Mouse (Mus musculus): ENCODE results near the gene Pmis2. TPM values are rescaled to one million over a fixed set of nuclear protein-coding genes. Genes with fewer than 3 reads are reported as not detected.

Pmis2 gene
- polyA plus RNA-seq, 1 experiment from 2014 or later: not detected

GRCm38 (mm10) chr7:30649591-30650540 is 21.5 kb downstream of the Pmis2 start, which contains the start of gene Rbm42:
Gene Rbm42, minus strand, starts transcription at chr7:30650317.
- Histone ChIP-seq H3K4me3 (ENCODE audit: low read depth, low read length) (peak within 1 kb of the TSS; percentile 84), H3K4me1 (ENCODE audit: control insufficient read depth, insufficient read depth, low read length) (no peaks in the 10 kb centered on the region), H3K36me3 (ENCODE audit: control insufficient read depth, insufficient read depth, low read length) (peaks cover 14% of the 10 kb centered on the region), H3K9me3 (ENCODE audit: control insufficient read depth, low read length) (no peaks in the 10 kb centered on the region), H3K4me2 (ENCODE audit: low read depth) (peak within 1 kb of the TSS; percentile 91), H3K9ac (ENCODE audit: low read length) (peak within 1 kb of the TSS; percentile 91), H3K27ac (ENCODE audit: low read depth, low read length) (no peak within 1 kb of the TSS), H3K27me3 (ENCODE audit: control insufficient read depth, insufficient read depth, low read length) (no peaks in the 10 kb centered on the region)
- DNase-seq (ENCODE audit: low spot score): peak; percentile 98
- 2% methylated on average over 59 of the region's 59 CpGs for WGBS
- ATAC-seq (ENCODE audit: insufficient read depth, low FRiP score, low TSS enrichment): peak; percentile 99

GRCm38 (mm10) chr7:30639083-30639482 is 32.3 kb downstream of the Pmis2 start:
- H3K27ac ChIP-seq (ENCODE audit: low read depth, low read length): no peak overlapping the region
- DNase-seq (ENCODE audit: low spot score) (no peak), ATAC-seq (ENCODE audit: insufficient read depth, low FRiP score, low TSS enrichment) (no peak)
- no peaks in the 10 kb centered on the region for H3K4me1 ChIP-seq (ENCODE audit: control insufficient read depth, insufficient read depth, low read length)
- no peak overlapping the region for H3K4me2 ChIP-seq (ENCODE audit: low read depth)
- no peaks in the 10 kb centered on the region for H3K9me3 ChIP-seq (ENCODE audit: control insufficient read depth, low read length)
- peaks cover 24% of the 10 kb centered on the region for H3K27me3 ChIP-seq (ENCODE audit: control insufficient read depth, insufficient read depth, low read length)
- no peak overlapping the region for H3K4me3 ChIP-seq (ENCODE audit: low read depth, low read length)
- peaks cover 7% of the 10 kb centered on the region; the same call in 1 of the 2 replicates for H3K36me3 ChIP-seq (ENCODE audit: control insufficient read depth, insufficient read depth, low read length)
- no peak overlapping the region for H3K9ac ChIP-seq (ENCODE audit: low read length)
- WGBS: 22% methylated on average over 4 of the region's 4 CpGs

GRCm38 (mm10) chr7:30636395-30636794 is 35.0 kb downstream of the Pmis2 start:
- H3K36me3 ChIP-seq (ENCODE audit: control insufficient read depth, insufficient read depth, low read length): peaks cover 4% of the 10 kb centered on the region; the same call in 1 of the 2 replicates
- ATAC-seq (ENCODE audit: insufficient read depth, low FRiP score, low TSS enrichment) (no peak), DNase-seq (ENCODE audit: low spot score) (no peak)
- peaks cover 47% of the 10 kb centered on the region for H3K27me3 ChIP-seq (ENCODE audit: control insufficient read depth, insufficient read depth, low read length)
- no peaks in the 10 kb centered on the region for H3K4me1 ChIP-seq (ENCODE audit: control insufficient read depth, insufficient read depth, low read length)
- 26% methylated on average over 11 of the region's 11 CpGs for WGBS
- no peak overlapping the region for H3K4me3 ChIP-seq (ENCODE audit: low read depth, low read length)
- no peaks in the 10 kb centered on the region for H3K9me3 ChIP-seq (ENCODE audit: control insufficient read depth, low read length)
- H3K9ac ChIP-seq (ENCODE audit: low read length): no peak overlapping the region
- H3K27ac ChIP-seq (ENCODE audit: low read depth, low read length): no peak overlapping the region
- no peak overlapping the region for H3K4me2 ChIP-seq (ENCODE audit: low read depth)

GRCm38 (mm10) chr7:30635752-30636151 is 35.7 kb downstream of the Pmis2 start, which contains the start of gene Etv2:
Gene Etv2, minus strand, starts transcription at chr7:30635852.
- Histone ChIP-seq H3K9me3 (ENCODE audit: control insufficient read depth, low read length) (no peaks in the 10 kb centered on the region), H3K36me3 (ENCODE audit: control insufficient read depth, insufficient read depth, low read length) (peaks cover 4% of the 10 kb centered on the region; the same call in 1 of the 2 replicates), H3K27me3 (ENCODE audit: control insufficient read depth, insufficient read depth, low read length) (peaks cover 47% of the 10 kb centered on the region), H3K4me1 (ENCODE audit: control insufficient read depth, insufficient read depth, low read length) (no peaks in the 10 kb centered on the region), H3K4me2 (ENCODE audit: low read depth) (peak within 1 kb of the TSS; percentile 20; the same call in 1 of the 2 replicates), H3K27ac (ENCODE audit: low read depth, low read length) (no peak within 1 kb of the TSS), H3K4me3 (ENCODE audit: low read depth, low read length) (peak within 1 kb of the TSS; percentile 13; the same call in 1 of the 2 replicates), H3K9ac (ENCODE audit: low read length) (no peak within 1 kb of the TSS; the same call in 1 of the 2 replicates)
- DNase-seq (ENCODE audit: low spot score) (no peak), ATAC-seq (ENCODE audit: insufficient read depth, low FRiP score, low TSS enrichment) (no peak)
- 3% methylated on average over 5 of the region's 5 CpGs for WGBS

GRCm38 (mm10) chr7:30634621-30635020 is 36.8 kb downstream of the Pmis2 start:
- DNase-seq (ENCODE audit: low spot score) (peak; percentile 76), ATAC-seq (ENCODE audit: insufficient read depth, low FRiP score, low TSS enrichment) (0 out of 2 replicates have a peak, but pooled peaks have one; percentile 23)
- 1% methylated on average over 20 of the region's 20 CpGs for WGBS
- H3K4me3 ChIP-seq (ENCODE audit: low read depth, low read length): peak overlapping the region; percentile 13; the same call in 1 of the 2 replicates
- no peak overlapping the region for H3K27ac ChIP-seq (ENCODE audit: low read depth, low read length)
- H3K9ac ChIP-seq (ENCODE audit: low read length): no peak overlapping the region
- H3K9me3 ChIP-seq (ENCODE audit: control insufficient read depth, low read length): no peaks in the 10 kb centered on the region
- no peaks in the 10 kb centered on the region for H3K4me1 ChIP-seq (ENCODE audit: control insufficient read depth, insufficient read depth, low read length)
- H3K36me3 ChIP-seq (ENCODE audit: control insufficient read depth, insufficient read depth, low read length): no peaks in the 10 kb centered on the region
- H3K27me3 ChIP-seq (ENCODE audit: control insufficient read depth, insufficient read depth, low read length): peaks cover 47% of the 10 kb centered on the region
- peak overlapping the region; percentile 20; the same call in 1 of the 2 replicates for H3K4me2 ChIP-seq (ENCODE audit: low read depth)

- H3K27me3 ChIP-seq (ENCODE audit: control insufficient read depth, insufficient read depth, low read length): peaks cover 47% of the 10 kb centered on the region
- H3K4me3 ChIP-seq (ENCODE audit: low read depth, low read length): no peak overlapping the region
- 3% methylated on average over 27 of the region's 27 CpGs for WGBS
- DNase-seq (ENCODE audit: low spot score) (no peak), ATAC-seq (ENCODE audit: insufficient read depth, low FRiP score, low TSS enrichment) (no peak)
- no peaks in the 10 kb centered on the region for H3K4me1 ChIP-seq (ENCODE audit: control insufficient read depth, insufficient read depth, low read length)
- no peaks in the 10 kb centered on the region for H3K9me3 ChIP-seq (ENCODE audit: control insufficient read depth, low read length)
- H3K4me2 ChIP-seq (ENCODE audit: low read depth): no peak overlapping the region
- no peak overlapping the region for H3K27ac ChIP-seq (ENCODE audit: low read depth, low read length)
- H3K9ac ChIP-seq (ENCODE audit: low read length): no peak overlapping the region
- no peaks in the 10 kb centered on the region for H3K36me3 ChIP-seq (ENCODE audit: control insufficient read depth, insufficient read depth, low read length)
Measured at GRCm38 (mm10) chr7:30633762-30634412, 37.5 kb downstream of the Pmis2 start.

GRCm38 (mm10) chr7:30629013-30629412 is 42.4 kb downstream of the Pmis2 start:
- Histone ChIP-seq H3K9me3 (ENCODE audit: control insufficient read depth, low read length) (no peaks in the 10 kb centered on the region), H3K27ac (ENCODE audit: low read depth, low read length) (no peak overlapping the region), H3K4me1 (ENCODE audit: control insufficient read depth, insufficient read depth, low read length) (peaks cover 4% of the 10 kb centered on the region; the same call in 1 of the 2 replicates), H3K4me2 (ENCODE audit: low read depth) (no peak overlapping the region), H3K36me3 (ENCODE audit: control insufficient read depth, insufficient read depth, low read length) (no peaks in the 10 kb centered on the region), H3K27me3 (ENCODE audit: control insufficient read depth, insufficient read depth, low read length) (peaks cover 23% of the 10 kb centered on the region), H3K4me3 (ENCODE audit: low read depth, low read length) (no peak overlapping the region), H3K9ac (ENCODE audit: low read length) (no peak overlapping the region)
- no peak for ATAC-seq (ENCODE audit: insufficient read depth, low FRiP score, low TSS enrichment)
- DNase-seq (ENCODE audit: low spot score): no peak

GRCm38 (mm10) chr7:30626647-30627046 is 44.8 kb downstream of the Pmis2 start:
- H3K9me3 ChIP-seq (ENCODE audit: control insufficient read depth, low read length): no peaks in the 10 kb centered on the region
- H3K36me3 ChIP-seq (ENCODE audit: control insufficient read depth, insufficient read depth, low read length): peaks cover 8% of the 10 kb centered on the region
- H3K4me1 ChIP-seq (ENCODE audit: control insufficient read depth, insufficient read depth, low read length): peaks cover 4% of the 10 kb centered on the region; the same call in 1 of the 2 replicates
- H3K4me2 ChIP-seq (ENCODE audit: low read depth): no peak overlapping the region
- no peak overlapping the region for H3K9ac ChIP-seq (ENCODE audit: low read length)
- DNase-seq (ENCODE audit: low spot score) (no peak), ATAC-seq (ENCODE audit: insufficient read depth, low FRiP score, low TSS enrichment) (no peak)
- no peaks in the 10 kb centered on the region for H3K27me3 ChIP-seq (ENCODE audit: control insufficient read depth, insufficient read depth, low read length)
- no peak overlapping the region for H3K27ac ChIP-seq (ENCODE audit: low read depth, low read length)
- WGBS: 79% methylated on average over 5 of the region's 5 CpGs
- H3K4me3 ChIP-seq (ENCODE audit: low read depth, low read length): no peak overlapping the region
